Mouse (Mus musculus): ENCODE measurements at regions not wholly inside any gene's neighbourhood (a gene's known extent, or its start where the extent isn't known, plus 50 kb on each side); places are given as distances from the start of the nearest gene placed in this dataset.

DNA sequence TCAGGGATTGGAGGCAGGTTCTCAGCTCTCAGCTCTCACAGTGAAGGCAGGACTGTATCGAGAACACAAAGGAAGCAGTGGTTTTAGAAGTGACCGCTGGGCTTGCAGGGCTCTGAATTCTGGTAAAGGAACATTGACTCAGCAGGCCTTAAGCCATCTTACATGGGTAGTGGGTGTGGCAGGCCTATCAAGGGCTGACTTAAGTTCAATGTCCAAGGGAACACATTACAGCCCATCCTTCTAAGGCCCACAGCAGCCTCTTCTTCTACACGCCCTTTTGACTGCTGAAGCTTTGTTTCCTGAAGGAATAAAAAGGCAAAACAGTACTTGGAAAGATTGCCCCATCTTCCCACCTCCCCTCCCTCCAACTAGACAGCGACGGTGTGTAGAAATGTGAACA is 137.6 kb downstream of the Tnfsf18 start:
- TF ChIP-seq MAX (IDR thresholded peaks at IDR 0.05; ENCODE audit: low read length) (no peak), MEF2A (IDR thresholded peaks at IDR 0.05; ENCODE audit: extremely low read depth, insufficient replicate concordance, low read depth, low read length, poor library complexity, severe bottlenecking) (no peak), ZKSCAN1 (IDR thresholded peaks at IDR 0.05; ENCODE audit: low read depth, low read length) (no peak), TCF12 (IDR thresholded peaks at IDR 0.05; ENCODE audit: low read depth, low read length) (no peak)

All from MEL (cell line).